Mouse (Mus musculus) G1E-ER4 (cell line): ENCODE data around the gene Tas2r102. TPM values are rescaled to one million over a fixed set of nuclear protein-coding genes. Genes with fewer than 3 reads are reported as not detected.

ENCODE experiments used
- GATA1 ChIP-seq: IDR thresholded peaks from one replicate; pipeline ENCODE4 v1.8.0; 2012; ENCODE audit warnings: low read length, inconsistent platforms
- polyA plus RNA-seq: library from polyadenylated mRNA; stranded (reverse); fragments of >175 nt; gene quantifications from 2 replicates; pipeline ENCODE4 v1.2.3, GENCODE M21; 2012

The Tas2r102 gene
- polyA plus RNA-seq: not detected in 2 replicates

DNA sequence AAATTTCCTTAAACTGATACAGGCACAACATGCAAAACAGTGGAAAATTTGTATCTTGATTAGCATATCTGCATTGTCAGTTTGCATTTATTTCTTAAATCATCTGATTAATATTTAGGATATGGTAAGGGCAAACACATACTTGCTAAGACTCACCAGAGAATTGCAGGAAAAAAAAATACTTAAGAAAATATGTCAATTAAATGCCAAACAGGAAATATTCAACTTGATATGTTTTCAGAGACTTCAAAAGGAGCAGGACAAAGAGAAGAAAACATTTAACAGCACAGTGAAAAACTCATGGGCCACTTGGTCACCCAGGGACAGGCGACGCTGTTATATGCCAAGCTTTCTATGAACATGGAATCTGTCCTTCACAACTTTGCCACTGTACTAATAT lies at the start of gene Tas2r102:
TSS of gene Tas2r102 (plus strand) at position 301 of the 400 bp plus-strand sequence.
- no peak for TF ChIP-seq GATA1

DNA sequence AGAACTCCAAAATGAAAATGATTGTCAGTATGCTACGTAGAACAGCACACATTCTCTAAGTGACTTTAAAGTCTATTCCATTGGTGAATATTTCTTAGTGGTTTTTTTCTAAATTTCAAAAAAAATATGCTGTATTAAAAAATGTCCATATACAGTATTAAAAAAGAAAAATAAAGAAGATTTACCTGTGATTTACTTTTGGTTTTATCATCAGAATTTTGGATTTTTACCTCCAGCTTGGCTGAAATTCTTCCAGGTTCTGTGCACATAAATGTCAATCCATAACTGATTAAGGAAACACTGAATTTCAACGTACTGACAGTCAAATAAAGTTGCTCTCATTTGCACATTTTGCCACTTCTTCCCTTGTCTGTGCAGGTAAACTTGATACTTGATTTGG lies 24.0 kb upstream of the Tas2r102 start, which contains the start of gene Tas2r115:
TSS of gene Tas2r115 (minus strand) at position 101 of the 400 bp plus-strand sequence.
- TF ChIP-seq GATA1: no peak

DNA sequence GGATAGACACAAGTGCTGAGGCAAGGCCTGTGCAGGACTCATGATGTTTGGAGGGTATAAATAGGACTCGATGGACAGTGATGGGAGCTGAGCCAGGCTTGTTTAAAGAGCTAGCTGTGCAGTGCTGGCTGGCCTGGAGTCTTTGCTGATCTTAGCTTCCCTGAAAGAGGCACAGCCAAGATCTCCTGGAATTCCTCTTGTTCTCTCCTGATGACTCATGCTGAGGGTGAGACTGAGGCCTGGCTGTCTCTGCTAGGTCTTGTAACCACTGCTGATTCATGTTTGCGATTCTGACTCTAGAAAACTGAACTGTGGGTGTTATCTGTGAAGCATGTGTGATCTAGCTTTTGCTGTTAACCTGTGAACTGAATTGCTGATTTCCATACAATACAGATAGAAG lies 11.7 kb upstream of the Tas2r102 start:
- no peak for TF ChIP-seq GATA1

DNA sequence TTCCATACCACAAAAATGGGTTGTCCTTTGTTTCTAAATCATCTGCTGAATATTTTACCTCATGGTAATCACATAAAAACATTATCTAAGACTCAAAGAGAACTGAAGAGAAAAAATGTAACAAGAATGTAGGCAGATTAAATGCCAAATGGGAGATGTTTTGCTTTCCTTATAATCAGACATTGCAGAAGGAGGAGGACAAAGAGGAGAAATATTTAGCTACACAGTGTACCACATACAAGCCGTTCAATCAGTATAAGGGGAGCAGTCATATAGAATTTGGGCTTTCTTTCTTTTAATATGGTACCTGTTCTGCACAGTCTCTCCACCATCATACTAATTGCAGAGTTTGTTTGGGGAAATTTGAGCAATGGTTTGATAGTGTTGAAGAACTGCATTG lies 7.5 kb upstream of the Tas2r102 start, which contains the start of gene Tas2r124:
TSS of gene Tas2r124 (plus strand) at position 301 of the 400 bp plus-strand sequence.
- TF ChIP-seq GATA1: no peak

DNA sequence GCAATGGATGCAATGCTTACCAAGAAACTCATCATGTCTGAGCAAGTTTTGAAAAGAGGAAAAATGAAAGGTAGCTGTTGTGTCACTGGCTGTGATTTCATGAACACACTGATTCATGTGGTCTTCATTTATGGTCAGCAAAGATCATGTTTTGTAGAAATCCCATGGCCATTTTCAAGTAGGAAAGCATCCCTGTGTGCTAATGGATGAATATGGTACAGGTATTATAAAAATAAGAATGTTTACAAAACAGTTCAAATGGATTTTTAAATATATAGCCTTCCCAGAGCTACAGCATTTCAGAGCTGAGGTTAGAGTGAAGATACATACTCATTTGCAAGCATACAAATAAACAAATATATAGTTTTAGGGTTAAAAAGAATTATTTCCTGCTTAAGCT lies 16.1 kb downstream of the Tas2r102 start, which contains the start of gene Tas2r136:
TSS of gene Tas2r136 (minus strand) at position 101 of the 400 bp plus-strand sequence.
- no peak for TF ChIP-seq GATA1

DNA sequence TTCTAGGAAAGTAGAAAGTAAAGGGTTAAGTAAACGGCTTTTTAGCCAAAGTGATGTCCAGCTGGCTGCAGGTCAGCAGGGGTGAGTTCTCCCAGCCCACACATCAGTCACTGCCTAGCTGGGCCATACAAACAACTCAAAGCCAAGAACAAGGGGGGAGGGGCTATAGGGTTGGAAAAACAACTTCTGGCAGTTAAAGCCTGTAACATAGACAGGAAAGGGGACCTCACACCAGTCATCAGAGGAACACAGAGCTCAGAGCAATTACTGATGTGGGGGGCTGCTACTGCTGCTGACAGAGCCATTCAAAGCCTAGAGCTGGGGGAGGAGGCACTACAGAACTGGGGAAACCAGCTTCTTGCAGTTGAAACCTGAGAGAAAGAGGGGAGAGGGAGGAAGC lies 33.5 kb downstream of the Tas2r102 start:
- TF ChIP-seq GATA1: no peak

DNA sequence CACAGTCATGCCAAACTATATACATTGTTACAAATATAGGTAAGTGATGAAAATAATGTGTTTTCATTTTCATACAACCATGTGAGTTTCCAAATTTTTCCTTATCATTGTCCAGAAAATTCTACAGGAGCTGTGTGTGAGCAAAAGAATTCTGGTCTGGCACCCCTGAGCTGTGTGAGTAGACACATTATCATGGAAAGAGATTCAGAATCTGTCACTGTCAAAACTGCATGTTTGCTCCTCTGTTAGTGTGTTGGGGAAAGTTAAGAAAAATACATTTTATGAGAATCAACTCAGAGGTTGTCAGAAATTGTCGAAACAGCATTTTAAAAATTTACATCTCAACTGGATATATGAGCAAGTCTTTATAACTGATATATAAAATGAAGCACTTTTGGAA lies 40.6 kb downstream of the Tas2r102 start, which contains the start of gene Tas2r117:
TSS of gene Tas2r117 (plus strand) at position 301 of the 400 bp plus-strand sequence.
- TF ChIP-seq GATA1: no peak

Other genes with a start within 250 kb of the Tas2r102 start
- gene Prh1, start 192.3 kb upstream of the Tas2r102 start, polyA plus RNA-seq: not detected in 2 replicates
- gene Prp2, start 166.2 kb upstream of the Tas2r102 start, polyA plus RNA-seq: not detected in 2 replicates
- gene A630073D07Rik, start 110.6 kb upstream of the Tas2r102 start, polyA plus RNA-seq: not detected in 2 replicates
- gene Tas2r120, start 105.2 kb upstream of the Tas2r102 start, polyA plus RNA-seq: not detected in 2 replicates
- not detected in 2 replicates for gene Tas2r121, start 61.1 kb upstream of the Tas2r102 start, polyA plus RNA-seq
- not detected in 2 replicates for gene Tas2r122, start 50.2 kb upstream of the Tas2r102 start, polyA plus RNA-seq
- not detected in 2 replicates for gene Tas2r115, start 24.1 kb upstream of the Tas2r102 start, polyA plus RNA-seq
- not detected in 2 replicates for gene Tas2r124, start 7.4 kb upstream of the Tas2r102 start, polyA plus RNA-seq
- not detected in 2 replicates for gene Tas2r136, start 16.0 kb downstream of the Tas2r102 start, polyA plus RNA-seq
- not detected in 2 replicates for gene Tas2r117, start 40.7 kb downstream of the Tas2r102 start, polyA plus RNA-seq
- not detected in 2 replicates for gene Tas2r123, start 85.0 kb downstream of the Tas2r102 start, polyA plus RNA-seq
- not detected in 2 replicates for gene Tas2r116, start 93.3 kb downstream of the Tas2r102 start, polyA plus RNA-seq
- gene Tas2r110, start 105.9 kb downstream of the Tas2r102 start, polyA plus RNA-seq: not detected in 2 replicates
- not detected in 2 replicates for gene Tas2r113, start 130.9 kb downstream of the Tas2r102 start, polyA plus RNA-seq
- not detected in 2 replicates for gene Tas2r125, start 147.5 kb downstream of the Tas2r102 start, polyA plus RNA-seq
- not detected in 2 replicates for gene Tas2r129, start 189.0 kb downstream of the Tas2r102 start, polyA plus RNA-seq
- not detected in 2 replicates for gene Tas2r131, start 195.8 kb downstream of the Tas2r102 start, polyA plus RNA-seq
- gene Tas2r109, start 218.8 kb downstream of the Tas2r102 start, polyA plus RNA-seq: not detected in 2 replicates